Comparison of ENCODE assay signal across 13 mouse cellular contexts in the genomic region with DNA sequence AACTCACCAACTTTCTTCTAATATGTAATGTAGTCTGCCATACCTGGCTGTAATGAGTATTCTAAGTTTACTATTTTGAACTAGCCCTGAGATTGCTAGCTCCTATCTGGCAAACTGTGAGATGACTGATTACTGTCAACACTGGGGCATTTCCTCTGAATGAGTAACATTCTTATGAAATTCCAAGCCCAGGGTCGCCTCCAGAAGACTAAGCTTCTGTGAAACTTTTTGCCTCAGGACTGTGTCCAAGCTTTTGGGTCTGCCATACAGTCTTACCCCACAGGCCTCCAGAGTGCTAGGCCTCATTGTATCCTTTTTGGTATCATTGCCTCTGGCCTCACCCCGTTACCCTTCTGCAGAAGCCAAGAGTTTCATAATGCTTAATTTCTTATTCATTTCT.
"Had no signal": no experiment of that assay in that cellular context is flagged by ENCODE, and none has a peak within 500 bp of the region (broad histone marks: within the 10 kb centered on the region; RNA-seq: fewer than 3 reads in every experiment).

No protein-coding gene starts in this region.

- DNase-seq: gastrocnemius, adult 2 months; gastrocnemius, postnatal 10 days; gastrocnemius, postnatal 25 days; heart, adult 18-20 months; heart, postnatal 14 days; heart, postnatal 36 days; kidney, adult 18-20 months; kidney, adult 8-10 months; kidney, postnatal 10 days; kidney, postnatal 25 days; kidney, postnatal 4 days; liver; liver, embryonic 13.5 days had no signal
